Mouse (Mus musculus): ENCODE measurements around the gene Wdfy3. TPM values are rescaled to one million over a fixed set of nuclear protein-coding genes. Genes with fewer than 3 reads are reported as not detected.

Gene Wdfy3
- polyA plus RNA-seq, 1 experiment from 2014 or later: 17.7 TPM

GRCm38 (mm10) chr5:101854100-101854499 lies 215.6 kb downstream of the Wdfy3 start:
- peaks cover 16% of the 10 kb centered on the region for H3K36me3 ChIP-seq (replicated peaks; ENCODE audit: control insufficient read depth, insufficient read depth, low read depth, low read length)
- H3K9ac ChIP-seq (replicated peaks; ENCODE audit: low read length): no peak overlapping the region
- H3K4me3 ChIP-seq (ENCODE audit: low read depth, low read length): no peak overlapping the region
- DNase-seq (ENCODE audit: low spot score) (no peak), ATAC-seq (replicated peaks; ENCODE audit: insufficient number of reproducible peaks, low FRiP score, low TSS enrichment, low read depth) (no peak)
- no peaks in the 10 kb centered on the region for H3K4me1 ChIP-seq (ENCODE audit: control insufficient read depth, insufficient read depth, low read length)
- H3K4me2 ChIP-seq (ENCODE audit: low read depth, low read length): no peak overlapping the region
- H3K9me3 ChIP-seq (replicated peaks; ENCODE audit: control insufficient read depth, low read length): no peaks in the 10 kb centered on the region
- no peaks in the 10 kb centered on the region for H3K27me3 ChIP-seq (ENCODE audit: control insufficient read depth, insufficient read depth, low read length)
- 95% methylated on average over 11 of the region's 11 CpGs for WGBS
- H3K27ac ChIP-seq (replicated peaks; ENCODE audit: low read depth, low read length): no peak overlapping the region

- ATAC-seq (replicated peaks; ENCODE audit: insufficient number of reproducible peaks, low FRiP score, low TSS enrichment, low read depth) (no peak), DNase-seq (ENCODE audit: low spot score) (no peak)
- WGBS: 97% methylated on average over 21 of the region's 21 CpGs
- Histone ChIP-seq H3K9ac (replicated peaks; ENCODE audit: low read length) (no peak overlapping the region), H3K27ac (replicated peaks; ENCODE audit: low read depth, low read length) (no peak overlapping the region), H3K36me3 (replicated peaks; ENCODE audit: control insufficient read depth, insufficient read depth, low read depth, low read length) (peaks cover 20% of the 10 kb centered on the region), H3K4me2 (ENCODE audit: low read depth, low read length) (no peak overlapping the region), H3K9me3 (replicated peaks; ENCODE audit: control insufficient read depth, low read length) (no peaks in the 10 kb centered on the region), H3K4me1 (ENCODE audit: control insufficient read depth, insufficient read depth, low read length) (no peaks in the 10 kb centered on the region), H3K4me3 (ENCODE audit: low read depth, low read length) (no peak overlapping the region), H3K27me3 (ENCODE audit: control insufficient read depth, insufficient read depth, low read length) (no peaks in the 10 kb centered on the region)
Measured at GRCm38 (mm10) chr5:101852116-101852680, 217.5 kb downstream of the Wdfy3 start.

- Histone ChIP-seq H3K4me1 (ENCODE audit: control insufficient read depth, insufficient read depth, low read length) (no peaks in the 10 kb centered on the region), H3K36me3 (replicated peaks; ENCODE audit: control insufficient read depth, insufficient read depth, low read depth, low read length) (peaks cover 20% of the 10 kb centered on the region), H3K4me2 (ENCODE audit: low read depth, low read length) (no peak overlapping the region), H3K27me3 (ENCODE audit: control insufficient read depth, insufficient read depth, low read length) (no peaks in the 10 kb centered on the region), H3K4me3 (ENCODE audit: low read depth, low read length) (no peak overlapping the region), H3K9ac (replicated peaks; ENCODE audit: low read length) (no peak overlapping the region), H3K27ac (replicated peaks; ENCODE audit: low read depth, low read length) (no peak overlapping the region), H3K9me3 (replicated peaks; ENCODE audit: control insufficient read depth, low read length) (no peaks in the 10 kb centered on the region)
- DNase-seq (ENCODE audit: low spot score) (no peak), ATAC-seq (replicated peaks; ENCODE audit: insufficient number of reproducible peaks, low FRiP score, low TSS enrichment, low read depth) (no peak)
- WGBS: 92% methylated on average over 7 of the region's 7 CpGs
Measured at GRCm38 (mm10) chr5:101851133-101851532, 218.6 kb downstream of the Wdfy3 start.

- Histone ChIP-seq H3K27me3 (ENCODE audit: control insufficient read depth, insufficient read depth, low read length) (no peaks in the 10 kb centered on the region), H3K27ac (replicated peaks; ENCODE audit: low read depth, low read length) (no peak overlapping the region), H3K36me3 (replicated peaks; ENCODE audit: control insufficient read depth, insufficient read depth, low read depth, low read length) (peaks cover 14% of the 10 kb centered on the region), H3K9me3 (replicated peaks; ENCODE audit: control insufficient read depth, low read length) (no peaks in the 10 kb centered on the region), H3K4me2 (ENCODE audit: low read depth, low read length) (no peak overlapping the region), H3K4me1 (ENCODE audit: control insufficient read depth, insufficient read depth, low read length) (no peaks in the 10 kb centered on the region), H3K9ac (replicated peaks; ENCODE audit: low read length) (no peak overlapping the region), H3K4me3 (ENCODE audit: low read depth, low read length) (no peak overlapping the region)
- 72% methylated on average over 4 of the region's 4 CpGs for WGBS
- DNase-seq (ENCODE audit: low spot score): no peak
- no peak for ATAC-seq (replicated peaks; ENCODE audit: insufficient number of reproducible peaks, low FRiP score, low TSS enrichment, low read depth)
Measured at GRCm38 (mm10) chr5:101847762-101848161, 222.0 kb downstream of the Wdfy3 start.

GRCm38 (mm10) chr5:101847323-101847722 lies 222.4 kb downstream of the Wdfy3 start:
- no peak for ATAC-seq (replicated peaks; ENCODE audit: insufficient number of reproducible peaks, low FRiP score, low TSS enrichment, low read depth)
- H3K9me3 ChIP-seq (replicated peaks; ENCODE audit: control insufficient read depth, low read length): no peaks in the 10 kb centered on the region
- no peak overlapping the region for H3K27ac ChIP-seq (replicated peaks; ENCODE audit: low read depth, low read length)
- H3K4me3 ChIP-seq (ENCODE audit: low read depth, low read length): no peak overlapping the region
- H3K4me1 ChIP-seq (ENCODE audit: control insufficient read depth, insufficient read depth, low read length): no peaks in the 10 kb centered on the region
- H3K4me2 ChIP-seq (ENCODE audit: low read depth, low read length): no peak overlapping the region
- no peak for DNase-seq (ENCODE audit: low spot score)
- peaks cover 16% of the 10 kb centered on the region for H3K36me3 ChIP-seq (replicated peaks; ENCODE audit: control insufficient read depth, insufficient read depth, low read depth, low read length)
- H3K27me3 ChIP-seq (ENCODE audit: control insufficient read depth, insufficient read depth, low read length): no peaks in the 10 kb centered on the region
- no peak overlapping the region for H3K9ac ChIP-seq (replicated peaks; ENCODE audit: low read length)
- 84% methylated on average over 6 of the region's 7 CpGs for whole genome bisulfite sequencing

GRCm38 (mm10) chr5:101845930-101846329 lies 223.8 kb downstream of the Wdfy3 start:
- Histone ChIP-seq H3K27me3 (ENCODE audit: control insufficient read depth, insufficient read depth, low read length) (no peaks in the 10 kb centered on the region), H3K4me1 (ENCODE audit: control insufficient read depth, insufficient read depth, low read length) (no peaks in the 10 kb centered on the region), H3K4me3 (ENCODE audit: low read depth, low read length) (no peak overlapping the region), H3K36me3 (replicated peaks; ENCODE audit: control insufficient read depth, insufficient read depth, low read depth, low read length) (peaks cover 17% of the 10 kb centered on the region), H3K27ac (replicated peaks; ENCODE audit: low read depth, low read length) (no peak overlapping the region), H3K4me2 (ENCODE audit: low read depth, low read length) (no peak overlapping the region), H3K9ac (replicated peaks; ENCODE audit: low read length) (no peak overlapping the region), H3K9me3 (replicated peaks; ENCODE audit: control insufficient read depth, low read length) (no peaks in the 10 kb centered on the region)
- 92% methylated on average over 8 of the region's 8 CpGs for WGBS
- no peak for ATAC-seq (replicated peaks; ENCODE audit: insufficient number of reproducible peaks, low FRiP score, low TSS enrichment, low read depth)
- DNase-seq (ENCODE audit: low spot score): no peak

- Histone ChIP-seq H3K27ac (replicated peaks; ENCODE audit: low read depth, low read length) (no peak overlapping the region), H3K4me2 (ENCODE audit: low read depth, low read length) (no peak overlapping the region), H3K36me3 (replicated peaks; ENCODE audit: control insufficient read depth, insufficient read depth, low read depth, low read length) (peaks cover 19% of the 10 kb centered on the region), H3K27me3 (ENCODE audit: control insufficient read depth, insufficient read depth, low read length) (no peaks in the 10 kb centered on the region), H3K9ac (replicated peaks; ENCODE audit: low read length) (no peak overlapping the region), H3K4me3 (ENCODE audit: low read depth, low read length) (no peak overlapping the region), H3K4me1 (ENCODE audit: control insufficient read depth, insufficient read depth, low read length) (no peaks in the 10 kb centered on the region), H3K9me3 (replicated peaks; ENCODE audit: control insufficient read depth, low read length) (no peaks in the 10 kb centered on the region)
- WGBS: 98% methylated on average over 14 of the region's 14 CpGs
- no peak for DNase-seq (ENCODE audit: low spot score)
- ATAC-seq (replicated peaks; ENCODE audit: insufficient number of reproducible peaks, low FRiP score, low TSS enrichment, low read depth): no peak
Measured at GRCm38 (mm10) chr5:101845011-101845410, 224.7 kb downstream of the Wdfy3 start.

GRCm38 (mm10) chr5:101840476-101840875 lies 229.2 kb downstream of the Wdfy3 start:
- no peak overlapping the region for H3K27ac ChIP-seq (replicated peaks; ENCODE audit: low read depth, low read length)
- no peaks in the 10 kb centered on the region for H3K27me3 ChIP-seq (ENCODE audit: control insufficient read depth, insufficient read depth, low read length)
- DNase-seq (ENCODE audit: low spot score): no peak
- 95% methylated on average over 5 of the region's 5 CpGs for WGBS
- no peaks in the 10 kb centered on the region for H3K4me1 ChIP-seq (ENCODE audit: control insufficient read depth, insufficient read depth, low read length)
- H3K4me3 ChIP-seq (ENCODE audit: low read depth, low read length): no peak overlapping the region
- no peaks in the 10 kb centered on the region for H3K9me3 ChIP-seq (replicated peaks; ENCODE audit: control insufficient read depth, low read length)
- H3K36me3 ChIP-seq (replicated peaks; ENCODE audit: control insufficient read depth, insufficient read depth, low read depth, low read length): peaks cover 15% of the 10 kb centered on the region
- H3K4me2 ChIP-seq (ENCODE audit: low read depth, low read length): no peak overlapping the region
- no peak for ATAC-seq (replicated peaks; ENCODE audit: insufficient number of reproducible peaks, low FRiP score, low TSS enrichment, low read depth)
- no peak overlapping the region for H3K9ac ChIP-seq (replicated peaks; ENCODE audit: low read length)
